Mouse (Mus musculus) bone marrow, adult 2 months (tissue): Measurements from ENCODE around the gene Slc7a3.
"Not testable (repeated sequence)": the region's sequence is repeated elsewhere in the genome, so short reads cannot be mapped to it uniquely, and the experiment has no call there.

ENCODE experiments used
- CTCF ChIP-seq: fragments of 200-500 bp; IDR thresholded peaks from 2 replicates; pipeline ENCODE4 v1.5.1; 2011; ENCODE audit warnings: low read length, control low read depth; ENCODE audit not compliant: control insufficient read depth, insufficient read depth
- POLR2A ChIP-seq: fragments of 200-500 bp; IDR thresholded peaks from 2 replicates; pipeline ENCODE4 v1.6.1; 2011; ENCODE audit warnings: low read depth, mild to moderate bottlenecking, control low read depth, low read length, borderline replicate concordance; ENCODE audit not compliant: control insufficient read depth

- not testable (repeated sequence) for TF ChIP-seq POLR2A, CTCF
Observed at GRCm38 (mm10) chrX:101085211-101085610, 609 bp downstream of the Slc7a3 start.
